Mouse (Mus musculus) layer of hippocampus, postnatal 25 days (tissue): Measurements from ENCODE around the gene Atg9b. TPM values are rescaled to one million over a fixed set of nuclear protein-coding genes. Genes with fewer than 3 reads are reported as not detected.

ENCODE experiments used
- DNase-seq, 2 experiments: peaks; one replicate each; pipeline ENCODE4 v3.0.0; 2022; ENCODE audit warnings: mixed read lengths in 2 of 2, low spot score in 1 of 2; ENCODE audit errors: extremely low spot score in 1 of 2
- total RNA-seq, 2 experiments: library from RNA; stranded (reverse); gene quantifications; 2 replicates each; pipeline ENCODE4 v1.2.3; 2021

The Atg9b gene
- 1 to 10 TPM; 2.6 to 3.3 TPM for total RNA-seq

- DNase-seq, result no peak
These were observed at the start of gene Atg9b for GRCm38 (mm10) chr5:24391864-24392263. TSS of gene Atg9b (minus strand) at chr5:24392143.

GRCm38 (mm10) chr5:24441187-24441586 is 49.2 kb upstream of the Atg9b start:
- DNase-seq, result no peak

- DNase-seq, result no peak
These were observed 42.0 kb upstream of the Atg9b start for GRCm38 (mm10) chr5:24433993-24434392.

GRCm38 (mm10) chr5:24428596-24428995 is 36.7 kb upstream of the Atg9b start:
- DNase-seq, result no peak

GRCm38 (mm10) chr5:24427981-24428402 is 36.0 kb upstream of the Atg9b start:
- DNase-seq, result no peak

- DNase-seq, result no peak
These were observed 35.3 kb upstream of the Atg9b start for GRCm38 (mm10) chr5:24427285-24427633.

GRCm38 (mm10) chr5:24426556-24427284 is 34.8 kb upstream of the Atg9b start:
- DNase-seq, result no peak

- DNase-seq, result no peak
These were observed 34.1 kb upstream of the Atg9b start for GRCm38 (mm10) chr5:24426037-24426432.

GRCm38 (mm10) chr5:24425421-24426036 is 33.6 kb upstream of the Atg9b start:
- no peak for DNase-seq

GRCm38 (mm10) chr5:24424861-24425411 is 33.0 kb upstream of the Atg9b start:
- peak; percentile 48 to 61 for DNase-seq

GRCm38 (mm10) chr5:24424004-24424781 is 32.2 kb upstream of the Atg9b start:
- DNase-seq, result no peak

- DNase-seq, result peak; percentile 90 to 93
These were observed 31.4 kb upstream of the Atg9b start, which contains the start of the genes Cdk5 and Slc4a2 for GRCm38 (mm10) chr5:24423129-24424003. TSS of gene Cdk5 (minus strand) at chr5:24423530. TSS of gene Slc4a2 (plus strand) at chr5:24423837.

- no peak for DNase-seq
These were observed 28.4 kb upstream of the Atg9b start for GRCm38 (mm10) chr5:24420381-24420780.

- no peak for DNase-seq
These were observed 25.6 kb upstream of the Atg9b start for GRCm38 (mm10) chr5:24417587-24417986.

GRCm38 (mm10) chr5:24416222-24416736 is 24.3 kb upstream of the Atg9b start:
- DNase-seq, result peak; percentile 49 to 67

- no peak for DNase-seq
These were observed 22.0 kb upstream of the Atg9b start for GRCm38 (mm10) chr5:24413938-24414337.

GRCm38 (mm10) chr5:24413042-24413693 is 21.2 kb upstream of the Atg9b start, which contains the start of gene Asic3:
TSS of gene Asic3 (plus strand) at chr5:24413392.
- DNase-seq, result no peak

- DNase-seq, result no peak
These were observed 20.1 kb upstream of the Atg9b start for GRCm38 (mm10) chr5:24412063-24412462.

GRCm38 (mm10) chr5:24409466-24409865 is 17.5 kb upstream of the Atg9b start:
- no peak for DNase-seq
